Mouse (Mus musculus) neural tube, embryonic 13.5 days (tissue): ENCODE measurements around the gene Irs3. TPM values are rescaled to one million over a fixed set of nuclear protein-coding genes. Genes with fewer than 3 reads are reported as not detected.

ENCODE experiments used
- ATAC-seq: fragments of 200-750 bp; cut with Nextera tagmentation; 2 replicates; pipeline ENCODE4 v1.8.0; 2017; ENCODE audit warnings: low read depth, mild to moderate bottlenecking, moderate TSS enrichment, moderate library complexity
- H3K27ac ChIP-seq: fragments of 300-500 bp; sonication (generic); replicated peaks from 2 replicates; pipeline ENCODE4 v1.5.1; 2015; ENCODE audit warnings: moderate library complexity, mild to moderate bottlenecking, inconsistent platforms
- H3K27me3 ChIP-seq: fragments of 300-500 bp; sonication (generic); 2 replicates; pipeline ENCODE4 v1.6.1; 2015; ENCODE audit warnings: mild to moderate bottlenecking, inconsistent platforms
- H3K36me3 ChIP-seq: fragments of 300-500 bp; sonication (generic); 2 replicates; pipeline ENCODE4 v1.6.1; 2015; ENCODE audit warnings: mild to moderate bottlenecking, inconsistent platforms
- H3K4me1 ChIP-seq: fragments of 300-500 bp; sonication (generic); replicated peaks from 2 replicates; pipeline ENCODE4 v1.6.1; 2015; ENCODE audit warnings: inconsistent platforms
- H3K4me2 ChIP-seq: fragments of 300-500 bp; sonication (generic); 2 replicates; pipeline ENCODE4 v1.6.1; 2015; ENCODE audit warnings: inconsistent platforms, mild to moderate bottlenecking, moderate library complexity
- H3K4me3 ChIP-seq: fragments of 300-500 bp; sonication (generic); 2 replicates; pipeline ENCODE4 v1.5.1; 2015; ENCODE audit warnings: mild to moderate bottlenecking, inconsistent platforms
- H3K9ac ChIP-seq: fragments of 300-500 bp; sonication (generic); 2 replicates; pipeline ENCODE4 v1.6.1; 2015; ENCODE audit warnings: moderate library complexity, mild to moderate bottlenecking, inconsistent platforms
- H3K9me3 ChIP-seq: fragments of 300-500 bp; sonication (generic); 2 replicates; pipeline ENCODE4 v1.6.1; 2016; ENCODE audit warnings: inconsistent platforms
- WGBS: fragments of 180-500 bp; shearing (Covaris S2); methylation state at CpG from one replicate; pipeline ENCODE4 v1.1.7; 2015; 5-methylcytosine and 5-hydroxymethylcytosine counted together
- polyA plus RNA-seq: library from polyadenylated mRNA; unstranded; fragments of >200 nt; fragmentation: Nextera tagmentation; extraction: Ambion mirVana; gene quantifications from 2 replicates; pipeline ENCODE4 v1.2.1, GENCODE M21; 2015

The Irs3 gene
- polyA plus RNA-seq, 1 experiment from 2014 or later, result 0.20 TPM

DNA sequence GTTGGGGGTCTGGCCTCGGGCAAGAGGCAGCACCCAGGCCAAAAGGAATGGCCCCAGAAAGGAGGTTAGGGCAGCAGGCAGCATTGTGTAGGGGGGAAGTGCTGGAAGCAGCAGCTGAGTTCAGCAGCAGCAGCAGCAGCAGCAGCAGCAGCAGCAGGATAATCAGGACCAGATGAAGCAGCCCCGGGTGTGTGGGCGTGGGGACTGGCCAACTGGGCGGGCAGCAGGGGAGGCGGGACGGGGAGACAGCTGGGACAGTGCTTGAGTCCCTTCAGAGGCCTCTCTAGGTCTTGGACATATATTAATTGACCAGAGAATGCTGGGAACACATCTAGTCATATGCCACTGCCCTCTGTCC lies 34.3 kb downstream of the Irs3 start:
- H3K27me3 ChIP-seq, result peaks cover 21% of the 10 kb centered on the region
- WGBS, result 44% methylated on average over 6 of the region's 6 CpGs
- peak overlapping the region; percentile 78 for H3K27ac ChIP-seq
- peaks cover 21% of the 10 kb centered on the region for H3K4me1 ChIP-seq
- peak overlapping the region; percentile 47; the same call in 1 of the 2 replicates for H3K9ac ChIP-seq
- H3K9me3 ChIP-seq, result no peaks in the 10 kb centered on the region
- peak overlapping the region; percentile 10 for H3K4me3 ChIP-seq
- 0 out of 2 replicates have a peak, but pooled peaks have one; percentile 8 for ATAC-seq
- no peaks in the 10 kb centered on the region for H3K36me3 ChIP-seq
- H3K4me2 ChIP-seq, result peak overlapping the region; percentile 37

- ATAC-seq, result no peak
- Histone ChIP-seq H3K4me3 (peak overlapping the region; percentile 10), H3K9me3 (no peaks in the 10 kb centered on the region), H3K9ac (peak overlapping the region; percentile 47; the same call in 1 of the 2 replicates), H3K4me2 (peak overlapping the region; percentile 37), H3K27me3 (peaks cover 21% of the 10 kb centered on the region), H3K4me1 (peaks cover 21% of the 10 kb centered on the region), H3K36me3 (no peaks in the 10 kb centered on the region), H3K27ac (peak overlapping the region; percentile 78)
- WGBS, result 20% methylated on average over 12 of the region's 12 CpGs
These were observed 34.8 kb downstream of the Irs3 start for GRCm38 (mm10) chr5:137610548-137611244.

DNA sequence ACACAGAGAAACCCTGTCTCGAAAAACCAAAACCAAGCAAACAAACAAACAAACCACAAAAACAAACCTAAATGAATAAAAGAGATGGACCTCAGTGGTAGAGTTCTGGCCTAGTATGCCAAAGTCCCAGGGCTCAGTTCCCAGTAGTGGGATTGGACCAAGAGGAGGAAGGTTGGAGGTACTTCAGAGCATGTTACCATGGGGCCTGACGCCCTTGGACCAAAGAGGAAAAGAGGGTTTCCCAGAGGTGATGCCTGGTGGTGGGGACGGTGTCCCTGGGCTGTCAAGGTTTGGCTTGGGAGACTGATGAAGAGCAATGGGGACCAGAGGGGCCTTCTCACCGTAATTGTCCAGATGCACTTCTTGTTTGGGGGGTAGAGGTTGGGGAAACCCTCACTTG lies 35.5 kb downstream of the Irs3 start:
- Histone ChIP-seq H3K4me2 (peak overlapping the region; percentile 37), H3K27ac (no peak overlapping the region), H3K4me3 (peak overlapping the region; percentile 10), H3K9me3 (no peaks in the 10 kb centered on the region), H3K4me1 (peaks cover 21% of the 10 kb centered on the region), H3K9ac (0 out of 2 replicates have a peak overlapping the region, but pooled peaks have one; percentile 47), H3K27me3 (peaks cover 21% of the 10 kb centered on the region), H3K36me3 (no peaks in the 10 kb centered on the region)
- no peak for ATAC-seq
- 74% methylated on average over 4 of the region's 4 CpGs for WGBS

GRCm38 (mm10) chr5:137609292-137609691 lies 36.2 kb downstream of the Irs3 start:
- peaks cover 21% of the 10 kb centered on the region for H3K27me3 ChIP-seq
- no peak overlapping the region for H3K4me3 ChIP-seq
- WGBS, result 45% methylated on average over 3 of the region's 3 CpGs
- no peaks in the 10 kb centered on the region for H3K9me3 ChIP-seq
- no peak overlapping the region for H3K27ac ChIP-seq
- peaks cover 21% of the 10 kb centered on the region for H3K4me1 ChIP-seq
- H3K36me3 ChIP-seq, result no peaks in the 10 kb centered on the region
- ATAC-seq, result no peak
- H3K4me2 ChIP-seq, result 0 out of 2 replicates have a peak overlapping the region, but pooled peaks have one; percentile 45
- no peak overlapping the region for H3K9ac ChIP-seq

GRCm38 (mm10) chr5:137608654-137609190 lies 36.8 kb downstream of the Irs3 start:
- peak overlapping the region; percentile 45 for H3K4me2 ChIP-seq
- WGBS, result 15% methylated on average over 22 of the region's 23 CpGs
- H3K9ac ChIP-seq, result peak overlapping the region; percentile 62

GRCm38 (mm10) chr5:137607860-137608653 lies 37.5 kb downstream of the Irs3 start:
- H3K36me3 ChIP-seq, result no peaks in the 10 kb centered on the region
- peak overlapping the region; percentile 16 for H3K4me3 ChIP-seq
- H3K27me3 ChIP-seq, result peaks cover 21% of the 10 kb centered on the region
- no peak overlapping the region for H3K27ac ChIP-seq
- H3K9me3 ChIP-seq, result no peaks in the 10 kb centered on the region
- peak overlapping the region; percentile 62 for H3K9ac ChIP-seq
- peak overlapping the region; percentile 45 for H3K4me2 ChIP-seq
- ATAC-seq, result no peak
- 8% methylated on average over 26 of the region's 26 CpGs for WGBS
- H3K4me1 ChIP-seq, result peaks cover 29% of the 10 kb centered on the region

More at GRCm38 (mm10) chr5:137608654-137609190, 36.8 kb downstream of the Irs3 start:
- H3K9me3 ChIP-seq, result no peaks in the 10 kb centered on the region
- peaks cover 21% of the 10 kb centered on the region for H3K27me3 ChIP-seq
- no peaks in the 10 kb centered on the region for H3K36me3 ChIP-seq
- H3K4me3 ChIP-seq, result peak overlapping the region; percentile 16
- no peak for ATAC-seq
- no peak overlapping the region for H3K27ac ChIP-seq
- peaks cover 24% of the 10 kb centered on the region for H3K4me1 ChIP-seq

GRCm38 (mm10) chr5:137601365-137601729 lies 44.2 kb downstream of the Irs3 start:
- WGBS, result 2% methylated on average over 22 of the region's 22 CpGs
- H3K9ac ChIP-seq, result peak overlapping the region; percentile 66
- H3K4me2 ChIP-seq, result peak overlapping the region; percentile 90
- ATAC-seq, result no peak
- peak overlapping the region; percentile 69 for H3K4me3 ChIP-seq
- peaks cover 45% of the 10 kb centered on the region for H3K4me1 ChIP-seq
- H3K36me3 ChIP-seq, result peaks cover 17% of the 10 kb centered on the region
- no peaks in the 10 kb centered on the region for H3K27me3 ChIP-seq
- H3K9me3 ChIP-seq, result no peaks in the 10 kb centered on the region
- peak overlapping the region; percentile 9; the same call in 1 of the 2 replicates for H3K27ac ChIP-seq

DNA sequence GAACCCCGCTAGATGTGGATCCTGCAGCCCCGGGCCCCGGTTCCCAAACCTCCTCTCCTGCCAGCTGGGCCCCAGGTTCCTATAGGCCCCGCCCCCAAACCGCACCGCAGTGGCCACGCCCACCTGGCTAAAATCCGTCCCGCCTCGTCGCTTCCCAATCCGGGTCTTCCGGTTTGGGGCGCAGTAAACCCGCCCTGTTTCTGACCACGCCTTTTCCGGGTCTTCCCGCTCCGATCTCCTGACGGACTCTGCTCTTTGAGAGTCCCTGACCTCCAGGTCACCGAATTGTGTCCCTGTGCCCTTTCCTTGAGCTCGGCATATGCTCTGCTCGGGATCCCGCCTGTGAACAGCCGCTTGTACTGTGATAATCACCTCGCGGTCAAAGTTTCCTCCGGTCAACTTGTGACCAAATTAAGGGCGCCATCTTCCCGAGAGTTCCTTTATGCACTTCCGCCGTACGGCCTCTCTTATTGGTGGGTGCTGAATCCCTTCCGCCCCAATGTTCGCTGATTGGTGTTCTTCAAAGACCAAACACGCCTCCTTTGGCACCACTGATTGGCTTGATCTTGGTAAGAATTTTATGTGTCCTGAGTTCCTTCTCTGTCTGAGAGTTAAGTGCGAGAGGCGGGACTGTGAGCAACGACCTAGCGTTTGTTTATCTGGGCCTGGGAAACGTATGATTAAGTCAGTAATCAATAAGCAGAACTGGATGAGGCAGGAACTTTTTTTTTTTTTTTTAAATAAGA lies 44.7 kb downstream of the Irs3 start, which contains the start of gene Mospd3:
Gene Mospd3, minus strand, starts transcription at position 440 of the 746 bp plus-strand sequence.
- H3K27me3 ChIP-seq, result no peaks in the 10 kb centered on the region
- H3K4me1 ChIP-seq, result peaks cover 45% of the 10 kb centered on the region
- ATAC-seq, result peak; percentile 95
- peak within 1 kb of the TSS; percentile 77 for H3K27ac ChIP-seq
- peak within 1 kb of the TSS; percentile 69 for H3K4me3 ChIP-seq
- no peaks in the 10 kb centered on the region for H3K9me3 ChIP-seq
- peak within 1 kb of the TSS; percentile 94 for H3K9ac ChIP-seq
- peaks cover 17% of the 10 kb centered on the region for H3K36me3 ChIP-seq
- under 1% methylated on average over 41 of the region's 41 CpGs for WGBS
- peak within 1 kb of the TSS; percentile 90 for H3K4me2 ChIP-seq

GRCm38 (mm10) chr5:137600281-137600618 lies 45.3 kb downstream of the Irs3 start:
- no peaks in the 10 kb centered on the region for H3K9me3 ChIP-seq
- ATAC-seq, result peak; percentile 65
- H3K4me3 ChIP-seq, result peak overlapping the region; percentile 69
- peak overlapping the region; percentile 77 for H3K27ac ChIP-seq
- no peaks in the 10 kb centered on the region for H3K27me3 ChIP-seq
- peaks cover 17% of the 10 kb centered on the region for H3K36me3 ChIP-seq
- peak overlapping the region; percentile 90 for H3K4me2 ChIP-seq
- WGBS, result under 1% methylated on average over 19 of the region's 19 CpGs
- peaks cover 45% of the 10 kb centered on the region for H3K4me1 ChIP-seq
- peak overlapping the region; percentile 94 for H3K9ac ChIP-seq

DNA sequence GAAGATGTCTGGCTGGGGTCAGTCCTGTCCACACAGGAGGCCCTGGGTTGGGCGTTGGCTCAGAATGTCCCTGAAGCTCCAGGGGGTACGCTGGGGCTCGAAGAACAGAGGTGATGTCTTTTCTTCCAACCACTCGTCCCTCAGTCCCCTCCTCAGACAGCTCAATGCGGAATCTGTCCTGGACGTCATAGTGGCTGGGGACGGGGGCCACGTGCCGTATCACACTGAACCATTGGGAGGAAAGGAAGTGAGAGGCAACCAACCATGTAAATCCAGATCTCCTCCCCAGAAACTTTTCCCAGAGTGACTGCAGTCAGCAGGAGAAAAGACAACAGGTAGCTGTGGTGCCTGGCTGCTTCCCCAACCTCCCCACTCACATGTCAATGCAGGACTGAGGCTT lies 45.9 kb downstream of the Irs3 start:
- H3K4me2 ChIP-seq, result peak overlapping the region; percentile 90
- H3K4me3 ChIP-seq, result peak overlapping the region; percentile 69
- H3K27me3 ChIP-seq, result no peaks in the 10 kb centered on the region
- no peaks in the 10 kb centered on the region for H3K9me3 ChIP-seq
- H3K4me1 ChIP-seq, result peaks cover 45% of the 10 kb centered on the region
- H3K27ac ChIP-seq, result no peak overlapping the region
- WGBS, result 74% methylated on average over 9 of the region's 9 CpGs
- peak overlapping the region; percentile 94 for H3K9ac ChIP-seq
- no peak for ATAC-seq
- peaks cover 17% of the 10 kb centered on the region for H3K36me3 ChIP-seq

GRCm38 (mm10) chr5:137598100-137598826 lies 47.3 kb downstream of the Irs3 start:
- Histone ChIP-seq H3K4me2 (no peak overlapping the region), H3K36me3 (peaks cover 17% of the 10 kb centered on the region), H3K9me3 (no peaks in the 10 kb centered on the region), H3K27me3 (no peaks in the 10 kb centered on the region), H3K4me1 (peaks cover 38% of the 10 kb centered on the region), H3K27ac (no peak overlapping the region), H3K9ac (no peak overlapping the region), H3K4me3 (no peak overlapping the region)
- no peak for ATAC-seq
- 86% methylated on average over 2 of the region's 2 CpGs for WGBS
